Mouse (Mus musculus) adrenal gland, postnatal 36 days (tissue): ENCODE data around the gene Ak1. TPM values are rescaled to one million over a fixed set of nuclear protein-coding genes. Genes with fewer than 3 reads are reported as not detected.

Experiments used
- DNase-seq, 2 experiments: peaks; one replicate each; pipeline ENCODE4 v3.0.0; 2021; ENCODE audit warnings: mixed read lengths in 1 of 2
- total RNA-seq, 2 experiments: library from RNA; stranded (reverse); gene quantifications; 2 replicates each; pipeline ENCODE4 v1.2.3; 2021

Gene Ak1
- total RNA-seq, 2 experiments from 2014 or later = 49.4 to 50.0 TPM

- peak in 1 of 2 experiments; percentile 16 for DNase-seq
These were observed 5.9 kb downstream of the Ak1 start for GRCm38 (mm10) chr2:32627266-32628043.

GRCm38 (mm10) chr2:32628044-32628550 lies 6.5 kb downstream of the Ak1 start:
- DNase-seq = peak; percentile 40 to 64

- peak; percentile 68 to 79 for DNase-seq
These were observed 7.2 kb downstream of the Ak1 start for GRCm38 (mm10) chr2:32628729-32629128.

- peak; percentile 60 to 67 for DNase-seq
These were observed 7.9 kb downstream of the Ak1 start for GRCm38 (mm10) chr2:32629276-32629976.

- DNase-seq = no peak
These were observed 8.5 kb downstream of the Ak1 start for GRCm38 (mm10) chr2:32630036-32630435.

GRCm38 (mm10) chr2:32631046-32631445 lies 9.5 kb downstream of the Ak1 start:
- DNase-seq = no peak

- peak; percentile 81 to 85 for DNase-seq
These were observed 10.3 kb downstream of the Ak1 start for GRCm38 (mm10) chr2:32631737-32632394.

- DNase-seq = peak; percentile 46 to 60
These were observed 12.1 kb downstream of the Ak1 start for GRCm38 (mm10) chr2:32633660-32634059.

- DNase-seq = no peak
These were observed 12.9 kb downstream of the Ak1 start for GRCm38 (mm10) chr2:32634277-32635105.

- DNase-seq = no peak
These were observed 15.1 kb downstream of the Ak1 start for GRCm38 (mm10) chr2:32636617-32637016.

GRCm38 (mm10) chr2:32637778-32638281 lies 16.3 kb downstream of the Ak1 start:
- peak; percentile 69 to 81 for DNase-seq

- no peak for DNase-seq
These were observed 18.1 kb downstream of the Ak1 start for GRCm38 (mm10) chr2:32639632-32640031.

GRCm38 (mm10) chr2:32640550-32641051 lies 19.0 kb downstream of the Ak1 start:
- no peak for DNase-seq

- DNase-seq = no peak
These were observed 20.3 kb downstream of the Ak1 start for GRCm38 (mm10) chr2:32641810-32642209.

- DNase-seq = peak in 1 of 2 experiments; percentile 42
These were observed 21.3 kb downstream of the Ak1 start for GRCm38 (mm10) chr2:32642813-32643212.

GRCm38 (mm10) chr2:32644083-32644482 lies 22.5 kb downstream of the Ak1 start:
- no peak for DNase-seq

- DNase-seq = no peak
These were observed 23.4 kb downstream of the Ak1 start for GRCm38 (mm10) chr2:32644799-32645475.

- DNase-seq = no peak
These were observed 24.1 kb downstream of the Ak1 start for GRCm38 (mm10) chr2:32645647-32646046.

- peak; percentile 67 to 82 for DNase-seq
These were observed 25.0 kb downstream of the Ak1 start, which contains the start of gene Eng for GRCm38 (mm10) chr2:32646379-32647056. Eng (plus strand) TSS chr2:32646595.

GRCm38 (mm10) chr2:32647366-32647765 lies 25.8 kb downstream of the Ak1 start:
- no peak for DNase-seq
